Mouse (Mus musculus): ENCODE data around the gene Pias1.

DNA sequence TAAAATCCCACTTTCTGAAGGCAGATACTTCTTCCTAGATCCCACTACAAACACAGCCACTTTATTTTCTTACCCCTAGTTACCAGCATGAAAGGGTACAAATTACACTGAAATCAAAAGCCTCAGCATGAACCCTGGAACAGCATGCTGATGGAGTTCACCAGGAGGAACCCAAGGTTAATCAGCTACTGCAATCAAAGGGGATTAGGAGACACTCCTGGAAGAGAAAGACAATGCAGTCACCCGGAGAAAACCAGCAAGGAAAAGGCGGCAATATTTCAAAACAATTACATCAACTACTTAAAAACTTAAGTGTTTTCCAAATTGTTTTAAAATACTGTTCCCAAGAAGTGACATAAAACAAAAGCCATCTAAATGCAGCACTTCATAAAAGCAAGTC, 11.9 kb downstream of the Pias1 start:
- no peak for TF ChIP-seq CTCF (IDR thresholded peaks at IDR 0.05; ENCODE audit: control insufficient read depth, insufficient read depth, low read length)
- TF ChIP-seq POLR2A (IDR thresholded peaks at IDR 0.05; ENCODE audit: borderline replicate concordance, control insufficient read depth, low read depth, low read length), result no peak
